Mouse (Mus musculus): ENCODE data around the gene Tagln2.

The Tagln2 gene

GRCm38 (mm10) chr1:172525027-172525764, 25.3 kb downstream of the Tagln2 start:
- no peak for DNase-seq (ENCODE audit: extremely low read depth, low read depth, low spot score)

GRCm38 (mm10) chr1:172525971-172526370, 26.1 kb downstream of the Tagln2 start:
- DNase-seq (ENCODE audit: extremely low read depth, low read depth, low spot score): no peak

- DNase-seq (ENCODE audit: extremely low read depth, low read depth, low spot score): no peak
These were observed 26.7 kb downstream of the Tagln2 start for GRCm38 (mm10) chr1:172526380-172527081.

- no peak for DNase-seq (ENCODE audit: extremely low read depth, low read depth, low spot score)
These were observed 27.6 kb downstream of the Tagln2 start for GRCm38 (mm10) chr1:172527431-172527830.

- no peak for DNase-seq (ENCODE audit: extremely low read depth, low read depth, low spot score)
These were observed 28.9 kb downstream of the Tagln2 start for GRCm38 (mm10) chr1:172528701-172529100.

GRCm38 (mm10) chr1:172530544-172531220, 30.8 kb downstream of the Tagln2 start:
- DNase-seq (ENCODE audit: extremely low read depth, low read depth, low spot score): no peak

GRCm38 (mm10) chr1:172532551-172532950, 32.7 kb downstream of the Tagln2 start:
- no peak for DNase-seq (ENCODE audit: extremely low read depth, low read depth, low spot score)

- DNase-seq (ENCODE audit: extremely low read depth, low read depth, low spot score): no peak
These were observed 35.3 kb downstream of the Tagln2 start for GRCm38 (mm10) chr1:172535116-172535515.

GRCm38 (mm10) chr1:172539827-172540226, 40.0 kb downstream of the Tagln2 start:
- DNase-seq (ENCODE audit: extremely low read depth, low read depth, low spot score): no peak

- no peak for DNase-seq (ENCODE audit: extremely low read depth, low read depth, low spot score)
These were observed 40.5 kb downstream of the Tagln2 start for GRCm38 (mm10) chr1:172540283-172540820.

- no peak for DNase-seq (ENCODE audit: extremely low read depth, low read depth, low spot score)
These were observed 46.2 kb downstream of the Tagln2 start for GRCm38 (mm10) chr1:172546062-172546461.

GRCm38 (mm10) chr1:172548501-172548900, 48.7 kb downstream of the Tagln2 start:
- DNase-seq (ENCODE audit: extremely low read depth, low read depth, low spot score): no peak

GRCm38 (mm10) chr1:172549314-172549713, 49.5 kb downstream of the Tagln2 start:
- DNase-seq (ENCODE audit: extremely low read depth, low read depth, low spot score): no peak

GRCm38 (mm10) chr1:172549717-172550116, 49.9 kb downstream of the Tagln2 start:
- no peak for DNase-seq (ENCODE audit: extremely low read depth, low read depth, low spot score)

GRCm38 (mm10) chr1:172550551-172550951, 50.7 kb downstream of the Tagln2 start:
- no peak for DNase-seq (ENCODE audit: extremely low read depth, low read depth, low spot score)

- DNase-seq (ENCODE audit: extremely low read depth, low read depth, low spot score): no peak
These were observed 51.2 kb downstream of the Tagln2 start for GRCm38 (mm10) chr1:172551009-172551408.

GRCm38 (mm10) chr1:172552623-172553022, 52.8 kb downstream of the Tagln2 start:
- no peak for DNase-seq (ENCODE audit: extremely low read depth, low read depth, low spot score)

GRCm38 (mm10) chr1:172555638-172556037, 55.8 kb downstream of the Tagln2 start, which contains the start of gene Vsig8:
Gene Vsig8, plus strand, starts transcription at chr1:172555938.
- no peak for DNase-seq (ENCODE audit: extremely low read depth, low read depth, low spot score)

All from fat pad, adult 2 months (tissue).